Mouse (Mus musculus): Measurements from ENCODE around the gene Exosc2. TPM values are rescaled to one million over a fixed set of nuclear protein-coding genes. Genes with fewer than 3 reads are reported as not detected.

Exosc2 gene
- polyA plus RNA-seq (2017; shearing (Covaris generic)) = 10 to 100 TPM; 31.9 to 50.4 (median 42.6) TPM

DNA sequence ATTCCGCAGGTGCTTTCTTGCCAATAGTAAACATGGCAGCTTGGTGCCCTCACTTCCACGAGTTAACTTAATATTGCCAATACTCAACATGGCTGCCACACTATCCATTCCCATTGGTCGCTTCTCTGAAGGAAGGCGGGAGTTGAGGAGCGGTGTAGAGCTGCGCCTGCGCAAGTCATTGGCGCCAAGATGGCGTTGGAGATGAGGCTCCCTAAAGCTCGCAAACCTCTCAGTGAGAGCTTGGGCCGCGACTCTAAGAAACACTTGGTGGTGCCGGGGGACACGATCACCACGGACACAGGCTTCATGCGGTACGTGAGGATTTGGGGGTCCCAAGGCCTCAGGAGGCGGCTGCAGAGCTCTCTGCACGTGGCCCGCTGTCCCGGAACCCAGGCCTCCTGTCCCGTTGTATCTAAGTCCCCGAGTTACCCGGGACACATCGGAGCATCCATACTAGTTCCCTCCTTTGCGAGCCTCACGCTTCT is at the start of gene Exosc2:
Gene Exosc2, plus strand, starts transcription at position 165 of the 485 bp plus-strand sequence.
- ATAC-seq = peak; percentile 97

DNA sequence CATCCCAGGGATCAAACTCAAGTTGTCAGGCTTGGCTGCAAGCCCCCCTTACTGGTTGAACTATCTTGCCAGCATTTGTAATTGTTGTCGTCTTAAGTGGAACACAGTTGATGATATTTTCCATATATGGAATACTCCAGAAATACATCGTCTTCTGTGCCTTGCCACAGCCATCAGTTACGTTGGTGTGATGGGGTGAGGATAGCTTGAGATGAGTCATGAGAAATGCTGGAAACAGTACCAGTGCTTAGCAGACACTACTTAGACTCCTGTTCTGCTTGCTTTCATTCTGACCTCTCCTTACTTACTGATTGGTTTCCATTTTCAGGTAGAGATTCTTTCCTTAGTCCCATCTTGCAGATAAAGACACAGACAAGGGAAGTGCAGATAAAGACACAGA is 37.0 kb upstream of the Exosc2 start:
- ATAC-seq = no peak

DNA sequence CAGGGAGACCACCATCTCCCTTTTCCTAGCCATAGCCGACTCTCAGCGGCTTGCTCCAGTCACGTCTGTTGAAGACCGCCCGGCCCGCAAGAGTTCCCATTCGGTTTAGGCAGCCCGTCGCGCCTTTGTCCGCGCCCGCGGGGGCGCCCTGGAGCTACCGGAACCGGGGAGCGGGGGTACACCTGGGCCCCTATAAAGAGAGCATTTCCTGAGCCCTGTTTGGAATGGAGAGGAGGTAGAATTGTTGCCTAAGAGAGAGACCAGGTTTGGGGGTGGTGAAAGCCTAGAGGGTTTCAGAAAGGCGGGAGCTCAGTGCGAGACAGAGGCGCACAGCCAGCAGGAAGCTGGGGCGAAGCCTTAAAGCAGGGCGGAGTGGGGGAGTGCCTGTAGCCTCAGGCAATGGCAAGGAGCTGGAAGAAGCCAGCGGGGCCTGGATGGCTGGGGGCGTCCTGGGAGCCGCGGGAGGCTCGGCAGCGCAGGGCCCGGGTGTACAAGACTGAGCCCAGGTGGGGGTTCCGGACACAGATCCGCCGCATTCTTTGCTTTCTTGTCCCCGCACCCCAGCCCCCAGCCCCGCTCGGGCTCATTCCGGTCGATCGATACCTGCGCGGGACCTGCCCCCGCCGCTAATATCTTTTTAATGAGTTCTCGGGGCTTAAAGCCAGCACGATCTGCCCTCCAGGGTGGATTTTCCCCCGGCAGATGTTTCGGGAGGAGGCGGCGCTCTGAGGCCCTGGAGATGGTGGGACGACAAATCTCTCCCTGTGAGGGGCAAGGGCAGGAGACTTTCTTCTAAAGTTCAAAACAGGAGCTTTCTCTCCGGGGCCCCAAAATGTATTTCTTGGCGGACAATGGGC is 35.0 kb upstream of the Exosc2 start:
- no peak for ATAC-seq

DNA sequence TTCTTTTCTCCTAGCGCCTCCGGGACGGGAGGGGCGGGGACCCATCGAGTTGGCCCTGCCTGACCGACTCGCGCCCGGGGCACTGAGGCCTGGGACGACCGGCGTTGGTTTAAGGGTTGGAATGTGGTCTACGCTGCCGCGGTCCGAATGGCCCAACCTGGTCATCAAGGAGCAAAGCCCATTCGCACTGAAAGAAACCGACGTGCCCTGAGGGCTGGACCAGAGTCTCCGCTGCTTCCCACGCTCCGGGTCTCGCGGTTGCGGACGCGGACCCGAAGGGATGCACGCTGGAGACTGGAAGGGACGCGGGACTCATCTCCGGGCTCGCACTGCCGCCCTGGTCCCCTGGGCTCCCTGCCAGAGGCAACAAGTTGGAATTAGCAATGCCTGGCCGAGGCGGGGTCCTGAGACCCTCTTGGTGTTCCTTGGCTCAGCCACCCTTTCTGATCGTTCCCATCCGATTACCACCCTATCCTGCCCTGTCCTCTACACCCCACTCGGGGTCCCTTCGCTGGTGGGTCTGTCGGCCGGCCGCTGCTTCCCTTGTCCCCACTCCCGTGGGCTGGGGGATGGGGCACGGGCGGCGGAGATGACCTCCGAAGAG is 34.3 kb upstream of the Exosc2 start:
- ATAC-seq = no peak

DNA sequence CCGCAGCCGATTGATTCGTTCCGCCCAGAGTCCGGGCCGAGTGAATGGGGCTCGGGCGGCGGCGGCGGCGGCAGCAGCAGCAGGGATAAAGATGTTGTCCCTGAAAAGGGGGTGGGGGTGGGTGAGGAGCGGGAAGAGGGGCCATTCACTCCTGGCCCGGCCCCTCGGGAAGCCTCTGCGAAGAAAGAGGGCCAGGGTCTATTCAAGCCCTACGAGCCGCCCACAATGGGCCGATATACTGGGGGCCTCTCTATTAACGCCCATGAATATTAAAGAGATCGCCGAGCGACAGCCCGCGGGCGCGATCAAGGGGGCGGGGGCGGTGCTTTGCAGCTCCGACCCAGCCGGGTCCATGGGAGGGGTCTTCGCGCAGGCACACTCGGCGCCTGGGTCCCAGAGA is 33.8 kb upstream of the Exosc2 start:
- ATAC-seq = no peak

DNA sequence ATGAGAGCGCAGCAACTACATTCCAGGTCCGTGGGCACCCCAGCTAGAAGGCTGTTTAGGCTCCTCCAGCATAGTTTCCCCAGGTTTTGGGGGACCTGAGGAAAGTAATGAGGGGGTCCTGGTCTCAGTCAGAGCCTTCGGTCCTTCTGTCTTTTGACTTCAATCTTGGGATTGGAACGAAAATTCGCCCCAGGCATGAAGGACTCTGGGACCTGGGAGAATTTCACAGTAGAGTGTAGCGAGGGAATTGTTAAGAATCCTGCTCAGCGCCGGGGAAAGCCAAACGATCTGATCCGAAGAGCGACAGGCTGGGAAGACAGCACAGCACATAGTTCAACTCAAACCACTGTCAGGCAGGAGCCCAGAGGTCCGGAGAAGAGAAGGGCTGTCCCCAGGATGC is 33.2 kb upstream of the Exosc2 start:
- no peak for ATAC-seq

DNA sequence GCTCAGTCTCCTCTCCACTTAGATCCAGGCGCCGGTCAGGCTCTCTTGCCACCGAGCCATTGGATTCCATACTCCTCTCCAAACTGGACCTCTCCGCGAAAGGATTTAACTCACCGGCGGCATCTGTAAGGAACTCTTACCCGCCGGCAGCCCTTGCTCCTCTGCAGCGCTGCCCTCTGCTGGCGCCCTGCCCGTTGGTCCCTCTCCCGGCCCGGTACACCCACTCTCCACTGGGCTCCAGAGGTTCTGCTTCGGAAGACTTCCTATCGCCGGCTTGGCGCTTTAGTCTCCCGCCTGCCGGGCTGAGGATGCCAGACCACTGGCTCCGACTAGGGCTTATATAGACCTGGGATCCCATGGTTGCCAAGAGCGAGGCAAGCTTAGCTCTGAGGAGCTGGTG is 32.7 kb upstream of the Exosc2 start:
- ATAC-seq = no peak

DNA sequence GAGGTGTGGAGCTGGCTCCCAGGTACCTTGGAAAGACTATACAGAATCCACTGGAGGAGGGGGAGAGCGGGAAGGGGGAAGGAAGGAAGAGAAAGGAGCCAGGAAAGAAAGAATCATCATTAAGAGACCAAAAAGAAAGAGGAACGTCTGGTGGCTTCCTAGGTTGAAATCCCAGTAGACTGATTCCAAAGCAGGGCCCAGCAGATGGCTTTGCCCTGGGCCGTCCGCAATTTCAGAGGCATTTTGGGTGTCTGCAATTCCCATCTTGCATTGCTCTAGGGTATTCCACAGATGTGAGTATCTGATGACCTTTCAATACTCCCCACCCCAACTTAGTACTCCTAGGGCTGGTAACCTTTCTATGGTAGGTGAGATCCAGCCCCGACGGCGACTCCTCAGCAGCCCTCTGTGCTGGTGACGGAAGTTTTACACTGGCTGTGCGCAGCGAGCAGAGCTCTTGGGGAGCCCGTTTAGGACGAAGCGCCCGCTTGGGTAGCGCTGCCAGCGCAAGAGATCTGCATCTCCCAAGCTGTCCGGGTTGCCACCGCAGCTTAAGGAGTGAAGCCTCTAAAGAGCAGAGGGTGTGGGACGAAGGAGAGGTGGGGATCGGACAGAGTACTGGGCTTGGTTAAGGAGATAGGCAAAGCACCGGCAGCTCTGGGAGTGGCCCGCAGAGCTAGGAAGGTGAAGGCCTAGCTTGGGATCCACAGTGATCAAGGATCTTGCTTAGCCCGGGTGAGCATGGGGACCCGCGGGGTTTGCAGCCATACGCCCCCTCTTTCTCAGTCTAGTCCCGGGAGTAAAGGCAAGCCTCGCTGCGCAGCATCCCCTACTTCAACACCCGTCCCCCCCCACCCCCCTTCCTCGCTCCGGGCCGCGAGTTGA is 31.7 kb upstream of the Exosc2 start:
- ATAC-seq = no peak

DNA sequence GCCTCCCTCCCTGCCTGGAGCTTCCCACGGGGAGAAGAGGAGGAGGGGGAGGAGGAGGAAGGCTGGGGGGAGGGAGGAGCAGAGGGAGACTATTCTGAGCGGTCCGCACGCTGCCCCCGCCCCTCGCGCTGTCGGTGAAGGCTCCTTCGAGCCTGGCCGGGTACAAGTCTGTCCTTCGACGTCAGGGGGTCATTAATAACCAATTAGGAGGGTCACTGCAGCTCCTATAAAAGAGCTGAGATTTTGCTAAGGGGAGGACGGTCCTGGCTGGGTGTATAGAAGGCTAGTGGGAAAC is 31.1 kb upstream of the Exosc2 start:
- no peak for ATAC-seq

DNA sequence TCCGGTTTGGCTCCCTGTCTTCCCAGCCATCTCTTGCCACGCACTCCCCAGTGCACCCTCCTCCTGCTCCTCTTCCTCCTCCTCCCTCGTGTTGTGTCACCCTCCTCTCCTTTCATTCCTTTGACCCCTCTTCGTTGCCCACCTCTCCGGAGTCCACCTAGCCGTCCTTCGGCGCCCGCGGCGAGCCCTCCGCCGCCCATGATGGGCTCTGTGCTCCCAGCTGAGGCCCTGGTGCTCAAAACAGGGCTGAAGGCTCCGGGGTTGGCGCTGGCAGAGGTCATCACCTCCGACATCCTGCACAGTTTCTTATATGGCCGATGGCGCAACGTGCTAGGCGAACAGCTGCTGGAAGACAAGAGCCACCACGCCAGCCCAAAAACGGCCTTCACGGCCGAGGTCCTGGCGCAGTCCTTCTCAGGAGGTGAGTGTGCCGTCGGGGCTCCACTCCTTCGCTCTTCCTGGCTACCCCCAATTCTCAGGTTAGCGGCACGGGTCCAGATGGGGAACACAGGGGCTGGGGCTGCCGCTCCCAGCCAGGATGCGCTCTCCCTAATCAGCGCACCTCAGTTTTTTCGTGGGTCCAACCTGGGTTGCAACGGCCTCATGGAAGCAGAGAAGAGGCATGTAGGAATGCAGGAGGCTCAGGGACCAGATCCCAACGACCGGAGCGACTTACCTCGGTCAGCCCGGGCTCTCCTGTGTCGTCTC is 30.5 kb upstream of the Exosc2 start, which contains the start of gene Prdm12:
Gene Prdm12, plus strand, starts transcription at position 137 of the 708 bp plus-strand sequence.
- ATAC-seq = no peak

DNA sequence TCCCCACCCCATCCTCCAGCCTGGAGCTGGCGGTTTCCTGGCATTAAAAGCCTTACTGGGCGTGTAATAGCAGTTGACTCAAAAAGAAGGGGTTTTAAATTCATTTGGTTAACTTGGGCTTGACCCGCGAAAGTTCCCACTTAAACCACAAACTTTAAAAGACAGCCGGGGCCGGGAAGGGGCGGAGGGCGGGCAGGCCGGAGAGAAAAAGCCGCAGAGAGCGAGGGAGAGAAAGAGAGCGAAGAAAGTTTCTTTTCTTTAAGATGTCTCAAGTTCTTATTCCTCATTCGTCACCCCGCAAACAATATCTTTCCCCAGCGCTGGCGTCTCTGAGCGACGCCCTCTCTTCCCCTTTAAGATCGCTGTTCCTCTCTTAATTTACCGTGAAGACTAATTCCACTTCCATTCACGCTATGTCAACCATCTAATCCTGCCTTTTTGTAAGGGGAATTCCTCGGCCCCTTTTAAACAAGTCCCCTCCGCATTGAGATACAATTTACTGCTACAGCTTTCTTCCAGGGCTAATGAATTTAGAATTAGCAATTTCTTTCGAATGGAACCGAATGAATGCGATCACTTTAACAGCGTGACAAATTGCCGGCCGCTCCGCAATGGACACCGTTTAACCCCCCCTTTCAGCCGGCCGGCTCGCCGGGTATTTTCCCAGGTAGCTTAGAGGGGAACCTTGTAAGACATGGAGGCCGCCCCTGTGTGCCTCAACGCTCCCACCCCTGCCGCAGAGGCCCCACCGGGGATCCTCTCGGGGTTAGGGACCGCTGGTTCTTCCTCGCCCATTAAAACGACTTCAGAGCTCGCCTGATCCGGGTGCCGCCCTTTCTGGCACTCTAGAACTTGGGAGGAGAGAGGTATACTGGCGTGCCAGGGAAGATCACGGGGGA is 29.7 kb upstream of the Exosc2 start:
- ATAC-seq = no peak

DNA sequence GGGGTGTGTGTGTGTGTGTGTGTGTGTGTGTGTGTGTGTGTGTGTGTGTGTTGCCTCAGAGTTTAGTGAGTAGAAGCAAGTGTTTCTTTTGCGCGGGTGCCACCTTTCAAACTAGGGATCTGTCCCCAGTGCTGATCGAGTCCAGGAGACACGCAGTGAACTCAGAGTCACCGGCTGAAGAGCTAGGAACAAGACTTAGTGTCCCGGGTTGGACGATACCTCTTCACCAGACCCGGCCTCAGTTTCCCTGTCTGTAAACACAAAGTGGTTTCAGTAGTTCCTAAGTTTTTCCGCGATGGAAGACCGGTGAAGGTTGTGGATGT is 29.0 kb upstream of the Exosc2 start:
- no peak for ATAC-seq

DNA sequence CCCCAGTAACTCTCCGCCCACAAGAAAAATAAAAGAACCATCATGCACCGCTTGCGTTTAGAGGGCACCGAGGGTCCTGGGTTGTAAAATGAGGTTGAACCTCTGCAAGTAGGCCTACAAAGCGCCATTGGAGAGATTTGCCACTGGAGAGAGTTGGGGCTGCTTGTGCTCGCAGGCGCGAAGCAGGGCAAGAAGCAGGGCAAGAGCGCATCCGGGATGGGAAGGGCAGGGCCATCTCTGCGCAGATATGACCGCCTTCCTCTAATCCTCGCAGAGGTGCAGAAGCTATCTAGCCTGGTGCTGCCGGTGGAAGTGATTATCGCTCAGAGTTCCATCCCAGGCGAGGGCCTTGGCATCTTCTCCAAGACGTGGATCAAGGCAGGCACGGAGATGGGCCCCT is 28.6 kb upstream of the Exosc2 start:
- ATAC-seq = no peak

DNA sequence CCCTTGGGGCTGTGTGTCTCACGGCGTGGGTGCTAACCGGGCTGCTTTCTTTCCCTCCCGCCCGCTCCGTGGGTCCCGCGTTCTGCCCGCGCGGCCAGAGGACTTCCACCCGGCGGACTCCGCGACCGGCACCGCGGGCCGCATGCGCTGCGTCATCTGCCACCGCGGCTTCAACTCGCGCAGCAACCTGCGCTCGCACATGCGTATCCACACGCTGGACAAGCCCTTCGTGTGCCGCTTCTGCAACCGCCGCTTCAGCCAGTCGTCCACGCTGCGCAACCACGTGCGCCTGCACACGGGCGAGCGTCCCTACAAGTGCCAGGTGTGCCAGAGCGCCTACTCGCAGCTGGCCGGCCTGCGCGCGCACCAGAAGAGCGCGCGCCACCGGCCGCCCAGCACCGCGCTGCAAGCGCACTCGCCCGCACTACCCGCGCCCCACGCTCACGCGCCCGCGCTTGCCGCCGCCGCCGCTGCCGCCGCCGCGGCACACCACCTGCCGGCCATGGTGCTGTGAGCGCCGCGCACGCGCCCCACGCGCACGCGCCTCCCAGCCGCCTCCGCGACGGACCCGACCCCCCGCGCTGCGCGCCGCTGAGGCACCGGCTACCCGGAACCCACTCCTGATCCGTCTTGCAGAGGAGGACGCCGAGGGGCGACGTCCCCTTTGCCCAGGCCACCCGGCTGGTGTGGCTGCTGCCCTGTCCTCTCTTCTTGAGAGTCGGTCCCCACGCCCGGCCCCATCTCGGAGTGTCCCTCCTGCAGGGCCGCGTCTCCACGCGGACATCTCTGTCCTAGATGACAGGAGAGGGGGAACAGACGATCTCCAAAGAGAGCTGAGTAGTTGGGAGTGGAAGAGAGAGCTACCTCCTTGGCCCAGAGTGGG is 16.3 kb upstream of the Exosc2 start:
- ATAC-seq = no peak

DNA sequence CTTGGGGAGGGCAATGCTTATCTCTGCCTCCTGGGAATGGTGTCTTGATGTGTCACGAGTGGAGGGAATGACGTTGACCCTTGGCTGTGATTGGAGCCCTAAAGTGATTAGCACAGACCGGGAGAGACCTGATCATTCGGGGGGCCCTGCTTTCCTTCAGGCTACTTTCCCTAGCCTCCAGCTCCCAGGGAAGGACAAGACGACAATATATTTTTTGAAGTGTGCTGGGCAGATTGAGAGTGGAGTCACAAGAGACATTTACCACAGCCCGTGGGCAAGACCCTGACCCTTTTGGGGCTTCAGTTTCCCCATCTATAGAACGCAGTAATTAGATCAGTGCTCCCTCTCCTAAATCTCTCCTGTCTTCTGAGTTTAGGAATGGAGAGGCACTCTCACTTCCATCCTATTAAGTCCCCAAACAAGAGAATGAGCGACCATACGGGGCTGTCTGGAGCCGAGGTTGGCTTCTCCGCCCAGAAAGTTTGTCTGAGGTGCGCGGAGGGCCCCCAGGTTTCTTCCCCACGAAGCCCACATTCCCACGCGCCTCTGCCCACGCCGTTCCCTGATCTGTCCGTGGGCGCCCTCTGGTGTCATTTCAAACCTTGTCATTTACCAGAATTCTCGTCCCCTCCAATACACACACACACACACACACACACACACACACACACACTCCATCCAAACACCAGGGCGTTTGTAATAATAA is 15.5 kb upstream of the Exosc2 start:
- ATAC-seq = no peak

DNA sequence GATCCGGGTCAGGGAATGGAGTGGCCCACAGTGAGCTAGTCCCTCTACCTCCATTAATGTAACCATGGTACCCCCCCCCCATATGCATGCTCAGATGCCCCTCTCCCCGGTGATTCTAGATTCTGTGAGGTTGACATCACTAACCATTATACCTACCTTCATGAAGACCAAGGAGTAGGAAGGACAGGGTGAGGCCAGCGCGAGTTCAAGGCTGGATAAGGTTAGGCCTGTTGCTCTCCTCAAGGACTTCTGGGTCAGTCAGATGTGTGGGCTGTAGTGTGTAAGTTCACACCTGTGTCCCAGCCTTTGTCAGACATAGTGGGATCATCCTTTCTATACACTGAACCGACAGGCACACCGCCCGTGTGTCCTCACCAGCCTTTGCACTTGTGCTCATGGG is 14.1 kb upstream of the Exosc2 start:
- ATAC-seq = no peak

DNA sequence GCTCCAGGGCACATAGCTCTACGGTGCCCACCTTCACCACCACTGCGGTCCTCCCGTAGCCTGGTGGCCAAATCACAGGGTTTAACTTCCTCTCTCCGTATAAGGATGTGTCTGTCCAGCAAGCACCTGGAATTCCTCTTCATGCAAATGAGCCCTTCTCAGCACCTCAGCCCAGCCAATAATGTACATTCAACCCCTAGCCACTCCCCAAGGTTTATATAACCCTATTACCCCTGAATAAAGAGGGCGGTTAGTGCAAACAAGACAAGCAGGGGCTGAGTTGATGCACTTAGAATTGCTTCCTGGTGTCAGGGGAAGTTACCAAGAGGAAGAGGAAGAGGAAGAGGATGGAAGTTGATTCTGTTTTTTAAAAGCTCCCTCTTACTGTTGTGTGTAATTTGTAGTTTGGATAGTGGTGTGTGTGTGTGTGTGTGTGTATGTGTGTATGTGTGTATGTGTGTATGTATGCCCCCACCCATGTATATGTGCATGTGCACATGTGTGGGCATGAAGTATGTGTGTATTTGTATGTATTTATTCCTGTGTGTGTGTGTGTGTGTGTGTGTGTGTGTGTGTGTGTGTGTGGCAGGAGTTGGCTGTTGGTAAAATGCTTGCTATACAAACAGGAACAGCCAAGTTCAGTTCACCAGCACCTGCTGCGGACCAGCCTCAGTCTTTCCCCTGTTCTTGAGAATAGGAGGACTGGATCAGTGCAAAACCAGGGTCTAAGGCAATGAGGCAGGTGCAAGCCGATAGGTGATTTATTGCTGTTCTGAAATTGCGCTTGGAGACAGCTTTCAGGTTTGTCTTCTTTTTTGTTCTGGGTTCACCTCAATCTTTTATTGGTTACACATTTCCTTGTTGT is 7.3 kb upstream of the Exosc2 start:
- ATAC-seq = no peak

DNA sequence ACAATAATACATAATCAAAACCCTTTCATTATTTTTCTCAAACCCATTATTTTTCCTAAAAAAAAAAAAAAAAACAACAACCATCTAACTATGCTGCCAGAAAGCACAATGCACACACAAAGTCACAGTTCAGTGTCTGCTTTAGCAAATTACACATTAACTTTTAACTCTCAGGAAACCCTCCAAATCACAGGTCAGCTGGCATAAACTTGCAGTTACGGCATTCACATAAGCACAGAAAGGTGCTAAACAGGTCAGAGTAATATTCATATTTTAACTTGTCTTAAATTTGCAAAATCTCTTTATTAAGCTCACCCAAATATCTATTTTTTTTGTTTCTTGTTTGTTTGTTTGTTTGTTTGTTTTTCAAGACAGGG is 6.7 kb upstream of the Exosc2 start:
- ATAC-seq = no peak

DNA sequence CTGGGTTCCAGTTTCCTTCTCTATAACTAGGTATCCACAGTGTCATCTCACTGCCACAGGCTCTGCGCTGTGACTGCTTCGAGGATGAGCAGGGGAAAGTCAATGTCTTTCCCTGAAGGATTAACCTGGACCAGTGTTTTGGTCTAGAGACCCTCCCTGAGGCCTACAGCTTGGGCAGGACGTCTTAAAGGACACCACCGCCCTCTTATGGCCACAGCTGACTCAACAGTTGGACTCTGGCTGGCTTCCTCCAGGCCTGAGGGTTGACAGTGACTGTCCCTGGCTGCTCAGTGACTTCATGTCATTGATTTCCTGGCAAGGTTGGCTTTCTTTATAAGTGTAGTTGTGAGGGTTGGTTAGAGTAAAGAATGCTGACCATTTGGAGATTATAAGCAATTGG is 3.2 kb upstream of the Exosc2 start:
- ATAC-seq = no peak

All from inflammation-experienced regulatory T-cells, adult 6 months (primary cell).